Mouse (Mus musculus): Measurements from ENCODE around the gene Dhfr.

DNA sequence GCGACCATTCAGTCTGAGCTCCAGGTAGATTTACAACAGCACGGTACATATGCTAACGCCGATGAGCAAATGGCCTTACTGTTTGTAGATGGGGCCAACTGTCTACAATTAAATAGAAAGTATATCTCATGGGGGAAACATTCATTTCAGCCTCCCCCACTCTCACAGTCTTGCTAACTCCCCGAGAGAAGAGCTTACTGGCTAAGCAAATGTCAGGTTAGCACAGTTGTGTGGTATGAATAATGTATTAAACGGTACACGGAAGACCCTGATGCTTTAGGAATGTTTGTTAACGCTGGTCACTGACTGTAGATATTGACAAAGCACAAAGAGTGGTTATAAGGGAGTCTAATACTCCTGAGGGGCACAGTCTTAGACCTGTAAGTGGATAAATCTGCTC, 10.5 kb upstream of the Dhfr start:
- TF ChIP-seq MAFK (IDR thresholded peaks at IDR 0.05; ENCODE audit: insufficient read depth, low read depth, low read length) (no peak), ZNF384 (IDR thresholded peaks at IDR 0.05; ENCODE audit: low read depth, low read length) (no peak)
